Mouse (Mus musculus): Measurements from ENCODE around the gene Cd200.

Cd200 gene

DNA sequence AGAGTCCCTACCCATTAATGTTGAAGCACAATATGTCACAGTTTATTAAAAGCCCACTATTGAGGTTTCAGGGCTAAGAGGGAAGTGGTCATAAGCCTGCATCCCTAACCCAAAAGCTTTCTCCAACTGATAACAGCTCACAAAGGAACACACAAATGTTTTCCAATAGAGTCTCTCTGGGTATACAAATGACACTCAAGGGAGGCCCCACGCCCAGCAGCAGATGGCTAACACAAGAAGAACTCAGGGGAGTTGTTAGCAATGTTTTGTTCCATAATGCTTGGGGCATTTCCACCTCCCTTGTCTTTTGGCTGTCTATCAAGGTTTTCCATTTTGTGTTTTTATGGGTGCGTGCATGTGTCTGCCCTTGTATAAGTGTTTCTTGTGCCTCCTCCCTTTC lies 64.0 kb downstream of the Cd200 start:
- no peak for DNase-seq (ENCODE audit: low spot score)

DNA sequence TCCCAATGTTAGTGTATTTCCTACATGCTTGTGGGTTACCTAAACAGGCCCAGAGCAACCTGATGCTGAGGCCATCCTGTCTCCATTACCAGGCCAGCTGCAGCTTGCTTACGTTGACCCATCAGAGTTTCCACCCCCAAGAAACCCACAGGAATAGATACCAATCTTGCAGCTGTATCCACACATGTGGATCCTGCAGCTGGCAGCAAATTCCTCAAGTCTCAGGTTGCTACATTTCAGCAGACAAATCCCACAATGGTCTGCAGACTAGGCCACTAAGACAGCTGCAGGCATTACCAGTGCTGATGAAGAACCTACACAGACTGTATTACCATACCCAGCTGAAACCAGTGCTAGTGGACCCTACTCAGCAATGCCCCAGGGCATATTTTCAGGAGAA lies 72.4 kb downstream of the Cd200 start:
- no peak for DNase-seq (ENCODE audit: low spot score)

DNA sequence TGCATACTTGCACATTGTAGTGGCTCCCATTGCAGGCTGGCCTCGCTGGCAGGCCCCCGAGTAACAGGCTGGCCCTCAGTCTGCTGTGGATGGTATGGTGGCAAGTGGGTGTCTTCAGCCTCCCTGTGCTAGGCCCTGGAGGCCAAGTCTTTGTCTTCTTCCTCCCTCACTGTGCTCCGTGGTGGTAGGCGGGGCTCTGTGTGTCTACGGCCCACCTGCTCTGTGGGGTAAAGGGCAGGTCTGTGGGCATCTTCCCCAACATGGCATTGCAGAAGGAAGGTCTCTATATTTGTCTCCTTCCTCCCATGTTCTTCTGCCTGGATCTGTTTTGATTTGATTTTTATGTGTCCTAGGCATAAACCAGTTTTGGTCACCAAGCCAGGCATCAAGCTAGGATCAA lies 74.0 kb downstream of the Cd200 start:
- DNase-seq (ENCODE audit: low spot score) = no peak

DNA sequence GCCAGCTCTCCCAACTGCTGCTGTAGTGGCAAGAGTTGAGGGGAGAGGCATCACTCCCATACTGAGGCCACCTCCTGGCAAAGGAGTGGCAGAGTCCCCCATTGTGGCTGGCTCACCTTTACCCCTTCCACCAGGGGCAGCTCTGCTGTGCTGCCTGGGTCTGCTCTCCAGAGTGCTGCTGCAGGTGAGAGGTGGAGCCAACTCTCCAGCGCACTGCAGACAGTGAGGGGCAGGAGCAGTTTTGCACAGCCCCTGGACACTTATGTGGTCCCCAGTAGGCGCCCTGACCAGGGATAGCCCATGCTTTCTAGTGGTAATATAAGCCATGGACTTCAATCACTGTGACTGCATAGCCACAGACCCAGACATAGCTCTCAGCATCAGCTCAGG lies 74.5 kb downstream of the Cd200 start:
- no peak for DNase-seq (ENCODE audit: low spot score)

DNA sequence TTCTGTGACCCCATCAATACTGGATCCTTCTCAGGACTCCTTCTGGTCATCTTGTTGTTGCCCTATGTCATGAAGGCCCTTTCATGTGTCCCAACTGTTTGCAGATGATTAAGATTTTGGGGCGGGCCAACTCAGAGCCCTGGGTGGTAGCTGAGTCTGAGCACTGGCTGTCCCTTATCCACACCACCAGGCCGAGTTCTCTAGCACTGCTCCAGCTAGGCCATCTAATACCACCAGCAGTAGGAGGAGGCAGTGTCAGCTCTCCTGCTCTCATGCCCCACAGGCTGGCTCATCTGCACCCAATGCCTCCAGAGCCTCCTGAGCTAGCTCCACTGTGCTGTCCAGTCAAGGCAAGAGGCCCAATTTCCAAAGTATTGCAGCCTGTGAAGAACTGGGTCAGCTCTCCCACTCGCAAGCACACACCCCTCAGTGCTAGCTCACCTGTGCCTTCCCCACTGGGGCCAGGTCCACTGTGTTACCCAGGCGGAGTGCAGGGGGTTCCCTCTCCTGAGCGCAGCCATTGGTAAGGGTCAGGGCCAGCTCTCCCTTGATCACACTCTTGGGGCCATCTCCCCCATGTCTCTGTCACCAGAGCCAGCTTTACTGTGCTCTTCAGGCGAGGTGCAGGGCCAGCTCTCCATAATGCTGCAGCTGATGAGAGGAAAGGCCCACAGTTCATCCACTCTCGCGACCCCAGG lies 75.0 kb downstream of the Cd200 start:
- DNase-seq (ENCODE audit: low spot score) = no peak

DNA sequence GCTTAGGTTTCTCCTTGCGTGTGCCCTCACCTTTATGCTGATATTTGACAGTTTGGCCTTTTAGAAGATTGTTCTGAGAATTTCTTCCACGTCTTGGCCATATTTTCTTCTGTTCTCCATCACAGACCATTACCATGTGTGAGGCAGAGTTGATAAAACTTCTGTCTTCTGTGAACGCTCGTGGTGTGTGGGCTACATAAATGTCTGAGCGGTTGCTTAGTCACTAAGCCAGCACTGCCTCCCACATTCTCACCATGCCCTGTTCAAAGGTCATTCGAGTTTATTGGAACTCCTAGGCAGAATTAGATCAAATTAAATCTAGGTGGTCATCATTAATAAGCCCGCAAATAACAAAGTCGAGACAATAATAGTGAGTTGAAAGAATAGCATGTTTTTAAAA lies 76.3 kb downstream of the Cd200 start:
- no peak for DNase-seq (ENCODE audit: low spot score)
